Mouse (Mus musculus): ENCODE data around the gene Fut7. TPM values are rescaled to one million over a fixed set of nuclear protein-coding genes. Genes with fewer than 3 reads are reported as not detected.

The Fut7 gene
- total and polyA plus RNA-seq, 3 experiments, result 0.08 to 0.21 TPM; not detected in 1

DNA sequence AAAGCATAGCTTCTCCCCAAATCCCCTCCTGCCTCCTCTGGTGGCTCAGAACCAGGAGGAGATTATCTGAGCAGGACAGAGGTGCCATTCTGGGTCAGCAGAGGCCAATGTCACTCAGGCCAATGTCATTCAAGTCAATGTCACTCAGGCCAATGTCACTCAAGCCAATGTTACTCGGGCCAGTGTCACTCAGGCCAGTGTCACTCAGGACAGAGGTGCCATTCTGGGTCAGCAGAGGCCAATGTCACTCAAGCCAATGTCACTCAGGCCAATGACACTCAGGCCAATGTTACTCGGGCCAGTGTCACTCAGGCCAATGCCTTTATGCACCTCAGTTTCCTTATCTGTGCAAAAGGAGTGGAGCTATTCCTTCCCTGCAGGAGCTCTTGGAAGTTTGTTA, 49.5 kb downstream of the Fut7 start:
- no peak for DNase-seq (ENCODE audit: low read depth, low spot score)
- no peak overlapping the region for H3K4me3 ChIP-seq (ENCODE audit: control insufficient read depth in 1 of 2, insufficient read depth in 1 of 2, low read depth in 2 of 2, low read length in 2 of 2)
- no peak overlapping the region for H3K9ac ChIP-seq (ENCODE audit: control insufficient read depth, low read depth, low read length, poor library complexity, severe bottlenecking)
- no peaks in the 10 kb centered on the region for H3K4me1 ChIP-seq (ENCODE audit: control insufficient read depth in 1 of 2, insufficient read depth in 2 of 2, low read length in 2 of 2)
- no peak overlapping the region for H3K27ac ChIP-seq (ENCODE audit: control insufficient read depth, low read depth, low read length)
- TF ChIP-seq NRF1 (IDR thresholded peaks at IDR 0.05; ENCODE audit: insufficient read depth, low read depth, low read length, poor library complexity, severe bottlenecking), result no peak
- no peak for TF ChIP-seq USF1 (IDR thresholded peaks at IDR 0.05; ENCODE audit: low read depth, low read length)
- no peak for TF ChIP-seq POLR2A (IDR thresholded peaks at IDR 0.05; ENCODE audit: control insufficient read depth in 1 of 2, insufficient read depth in 1 of 2, low read depth in 1 of 2, low read length in 2 of 2, poor library complexity in 1 of 2)
- no peak for TF ChIP-seq ZMIZ1 (IDR thresholded peaks at IDR 0.05; ENCODE audit: low read depth, low read length)
- TF ChIP-seq TAL1 (IDR thresholded peaks at IDR 0.05; ENCODE audit: low read length), result no peak
- TF ChIP-seq NELFE (IDR thresholded peaks at IDR 0.05; ENCODE audit: low read depth, low read length), result no peak
- no peak for TF ChIP-seq KAT2A (conservative IDR thresholded peaks at IDR 0.05; ENCODE audit: low read depth, low read length)
- TF ChIP-seq ZKSCAN1 (IDR thresholded peaks at IDR 0.05; ENCODE audit: low read depth, low read length), result no peak
- no peak for TF ChIP-seq MAZ (IDR thresholded peaks at IDR 0.05; ENCODE audit: low read depth, low read length)
- TF ChIP-seq MXI1 (IDR thresholded peaks at IDR 0.05; ENCODE audit: low read depth, low read length), result no peak
- no peak for TF ChIP-seq HCFC1 (IDR thresholded peaks at IDR 0.05; ENCODE audit: low read depth, low read length)
- no peak for TF ChIP-seq EP300 (IDR thresholded peaks at IDR 0.05; ENCODE audit: low read depth in 1 of 2, low read length in 2 of 2)
- no peak for TF ChIP-seq MYB (IDR thresholded peaks at IDR 0.05; ENCODE audit: low read depth, low read length)
- TF ChIP-seq CHD2 (IDR thresholded peaks at IDR 0.05; ENCODE audit: low read length), result no peak
- no peak for TF ChIP-seq CTCF (IDR thresholded peaks at IDR 0.05 in 2 of 3, conservative IDR thresholded peaks at IDR 0.05 in 1 of 3; ENCODE audit: control insufficient read depth in 1 of 3, insufficient read depth in 1 of 3, low read depth in 2 of 3, low read length in 3 of 3, poor library complexity in 1 of 3, severe bottlenecking in 1 of 3)
- no peak for TF ChIP-seq ZNF384 (IDR thresholded peaks at IDR 0.05; ENCODE audit: low read depth, low read length)
- TF ChIP-seq SIN3A (IDR thresholded peaks at IDR 0.05; ENCODE audit: low read length), result no peak
- TF ChIP-seq GABPA (IDR thresholded peaks at IDR 0.05; ENCODE audit: low read depth, low read length), result no peak
- H3K9me3 ChIP-seq (replicated peaks; ENCODE audit: insufficient read depth, low read length), result no peaks in the 10 kb centered on the region
- peaks cover 0 to 1% of the 10 kb centered on the region in 2 experiments; a peak in 2 of 4 replicates for H3K27me3 ChIP-seq (ENCODE audit: control insufficient read depth in 1 of 2, insufficient read depth in 2 of 2, low read length in 2 of 2)
- H3K36me3 ChIP-seq (ENCODE audit: control insufficient read depth in 1 of 2, insufficient read depth in 2 of 2, low read length in 2 of 2), result no peaks in the 10 kb centered on the region
- H3K79me2 ChIP-seq (ENCODE audit: control insufficient read depth, insufficient read depth, low read length, poor library complexity), result no peaks in the 10 kb centered on the region

Other genes starting within 250 kb of the Fut7 start
Only the 30 nearest of the 42 such genes appear.
- not detected in 2 replicates for gene Rnf224, start 186.5 kb upstream of the Fut7 start, total RNA-seq (2012; rRNA removed)
- under 1 TPM in 1 of 2 experiments, not detected in 1; 0.10 TPM for gene Rnf224, start 186.5 kb upstream of the Fut7 start, polyA plus RNA-seq (2012; ENCODE audit: insufficient read depth in 1 of 2, insufficient read length in 2 of 2, low read depth in 1 of 2, low replicate concordance in 2 of 2, missing spikeins in 1 of 2)
- 6.0 and 7.4 TPM in 2 replicates for gene Rnf208, start 181.0 kb upstream of the Fut7 start, total RNA-seq (2012; rRNA removed)
- gene Rnf208, start 181.0 kb upstream of the Fut7 start, polyA plus RNA-seq (2012; ENCODE audit: insufficient read depth in 1 of 2, insufficient read length in 2 of 2, low read depth in 1 of 2, low replicate concordance in 2 of 2, missing spikeins in 1 of 2), result 10 to 100 TPM in 1 of 2 experiments, not detected in 1; 21.8 TPM
- gene Cysrt1, start 180.8 kb upstream of the Fut7 start, total RNA-seq (2012; rRNA removed), result 0.15 and 0.26 TPM in 2 replicates
- under 1 TPM in 1 of 2 experiments, not detected in 1; 0.19 TPM for gene Cysrt1, start 180.8 kb upstream of the Fut7 start, polyA plus RNA-seq (2012; ENCODE audit: insufficient read depth in 1 of 2, insufficient read length in 2 of 2, low read depth in 1 of 2, low replicate concordance in 2 of 2, missing spikeins in 1 of 2)
- 8.2 and 11.5 TPM in 2 replicates for gene AL732309.1, start 176.4 kb upstream of the Fut7 start, total RNA-seq (2012; rRNA removed)
- 1 to 10 TPM in 1 of 2 experiments, not detected in 1; 4.8 TPM for gene AL732309.1, start 176.4 kb upstream of the Fut7 start, polyA plus RNA-seq (2012; ENCODE audit: insufficient read depth in 1 of 2, insufficient read length in 2 of 2, low read depth in 1 of 2, low replicate concordance in 2 of 2, missing spikeins in 1 of 2)
- 8.1 and 8.4 TPM in 2 replicates for gene Tmem203, start 167.8 kb upstream of the Fut7 start, total RNA-seq (2012; rRNA removed)
- gene Tmem203, start 167.8 kb upstream of the Fut7 start, polyA plus RNA-seq (2012; ENCODE audit: insufficient read depth in 1 of 2, insufficient read length in 2 of 2, low read depth in 1 of 2, low replicate concordance in 2 of 2, missing spikeins in 1 of 2), result 10 to 100 TPM in 1 of 2 experiments, not detected in 1; 17.0 TPM
- 26.1 and 32.9 TPM in 2 replicates for gene Tprn, start 160.6 kb upstream of the Fut7 start, total RNA-seq (2012; rRNA removed)
- 10 to 100 TPM in 1 of 2 experiments, not detected in 1; 50.8 TPM for gene Tprn, start 160.6 kb upstream of the Fut7 start, polyA plus RNA-seq (2012; ENCODE audit: insufficient read depth in 1 of 2, insufficient read length in 2 of 2, low read depth in 1 of 2, low replicate concordance in 2 of 2, missing spikeins in 1 of 2)
- gene Ssna1, start 150.8 kb upstream of the Fut7 start, total RNA-seq (2012; rRNA removed), result 194 and 226 TPM in 2 replicates
- 100 to 1,000 TPM in 1 of 2 experiments, not detected in 1; 158 TPM for gene Ssna1, start 150.8 kb upstream of the Fut7 start, polyA plus RNA-seq (2012; ENCODE audit: insufficient read depth in 1 of 2, insufficient read length in 2 of 2, low read depth in 1 of 2, low replicate concordance in 2 of 2, missing spikeins in 1 of 2)
- gene Anapc2, start 150.8 kb upstream of the Fut7 start, total RNA-seq (2012; rRNA removed), result 9.8 and 10.3 TPM in 2 replicates
- gene Anapc2, start 150.8 kb upstream of the Fut7 start, polyA plus RNA-seq (2012; ENCODE audit: insufficient read depth in 1 of 2, insufficient read length in 2 of 2, low read depth in 1 of 2, low replicate concordance in 2 of 2, missing spikeins in 1 of 2), result 10 to 100 TPM in 1 of 2 experiments, not detected in 1; 67.0 TPM
- not detected in 2 replicates for gene Tmem210, start 135.1 kb upstream of the Fut7 start, total RNA-seq (2012; rRNA removed)
- not detected for gene Tmem210, start 135.1 kb upstream of the Fut7 start, polyA plus RNA-seq (2012; ENCODE audit: insufficient read depth in 1 of 2, insufficient read length in 2 of 2, low read depth in 1 of 2, low replicate concordance in 2 of 2, missing spikeins in 1 of 2)
- gene Lrrc26, start 133.4 kb upstream of the Fut7 start, total RNA-seq (2012; rRNA removed), result not detected in 2 replicates
- gene Lrrc26, start 133.4 kb upstream of the Fut7 start, polyA plus RNA-seq (2012; ENCODE audit: insufficient read depth in 1 of 2, insufficient read length in 2 of 2, low read depth in 1 of 2, low replicate concordance in 2 of 2, missing spikeins in 1 of 2), result not detected
- not detected in 2 replicates for gene Grin1, start 104.1 kb upstream of the Fut7 start, total RNA-seq (2012; rRNA removed)
- under 1 TPM in 1 of 2 experiments, not detected in 1; 0.07 TPM for gene Grin1, start 104.1 kb upstream of the Fut7 start, polyA plus RNA-seq (2012; ENCODE audit: insufficient read depth in 1 of 2, insufficient read length in 2 of 2, low read depth in 1 of 2, low replicate concordance in 2 of 2, missing spikeins in 1 of 2)
- 37.7 and 49.6 TPM in 2 replicates for gene Man1b1, start 90.9 kb upstream of the Fut7 start, total RNA-seq (2012; rRNA removed)
- 10 to 100 TPM in 1 of 2 experiments, not detected in 1; 50.1 TPM for gene Man1b1, start 90.9 kb upstream of the Fut7 start, polyA plus RNA-seq (2012; ENCODE audit: insufficient read depth in 1 of 2, insufficient read length in 2 of 2, low read depth in 1 of 2, low replicate concordance in 2 of 2, missing spikeins in 1 of 2)
- 24.0 and 25.9 TPM in 2 replicates for gene Dpp7, start 66.9 kb upstream of the Fut7 start, total RNA-seq (2012; rRNA removed)
- gene Dpp7, start 66.9 kb upstream of the Fut7 start, polyA plus RNA-seq (2012; ENCODE audit: insufficient read depth in 1 of 2, insufficient read length in 2 of 2, low read depth in 1 of 2, low replicate concordance in 2 of 2, missing spikeins in 1 of 2), result 10 to 100 TPM in 1 of 2 experiments, not detected in 1; 24.6 TPM
- 3.6 and 4.7 TPM in 2 replicates for gene Uap1l1, start 57.6 kb upstream of the Fut7 start, total RNA-seq (2012; rRNA removed)
- 10 to 100 TPM in 1 of 2 experiments, not detected in 1; 12.6 TPM for gene Uap1l1, start 57.6 kb upstream of the Fut7 start, polyA plus RNA-seq (2012; ENCODE audit: insufficient read depth in 1 of 2, insufficient read length in 2 of 2, low read depth in 1 of 2, low replicate concordance in 2 of 2, missing spikeins in 1 of 2)
- 39.7 and 51.9 TPM in 2 replicates for gene Sapcd2, start 50.9 kb upstream of the Fut7 start, total RNA-seq (2012; rRNA removed)
- 10 to 100 TPM in 1 of 2 experiments, not detected in 1; 58.2 TPM for gene Sapcd2, start 50.9 kb upstream of the Fut7 start, polyA plus RNA-seq (2012; ENCODE audit: insufficient read depth in 1 of 2, insufficient read length in 2 of 2, low read depth in 1 of 2, low replicate concordance in 2 of 2, missing spikeins in 1 of 2)
- gene Entpd2, start 27.4 kb upstream of the Fut7 start, total RNA-seq (2012; rRNA removed), result not detected in 2 replicates
- gene Entpd2, start 27.4 kb upstream of the Fut7 start, polyA plus RNA-seq (2012; ENCODE audit: insufficient read depth in 1 of 2, insufficient read length in 2 of 2, low read depth in 1 of 2, low replicate concordance in 2 of 2, missing spikeins in 1 of 2), result not detected
- not detected in 2 replicates for gene Npdc1, start 23.9 kb upstream of the Fut7 start, total RNA-seq (2012; rRNA removed)
- not detected for gene Npdc1, start 23.9 kb upstream of the Fut7 start, polyA plus RNA-seq (2012; ENCODE audit: insufficient read depth in 1 of 2, insufficient read length in 2 of 2, low read depth in 1 of 2, low replicate concordance in 2 of 2, missing spikeins in 1 of 2)
- 8.7 and 10.4 TPM in 2 replicates for gene Abca2, start 5.4 kb downstream of the Fut7 start, total RNA-seq (2012; rRNA removed)
- 10 to 100 TPM in 1 of 2 experiments, not detected in 1; 42.2 TPM for gene Abca2, start 5.4 kb downstream of the Fut7 start, polyA plus RNA-seq (2012; ENCODE audit: insufficient read depth in 1 of 2, insufficient read length in 2 of 2, low read depth in 1 of 2, low replicate concordance in 2 of 2, missing spikeins in 1 of 2)
- 0.23 and 0.27 TPM in 2 replicates for gene Clic3, start 33.6 kb downstream of the Fut7 start, total RNA-seq (2012; rRNA removed)
- under 1 TPM in 1 of 2 experiments, not detected in 1; 0.15 TPM for gene Clic3, start 33.6 kb downstream of the Fut7 start, polyA plus RNA-seq (2012; ENCODE audit: insufficient read depth in 1 of 2, insufficient read length in 2 of 2, low read depth in 1 of 2, low replicate concordance in 2 of 2, missing spikeins in 1 of 2)
- 13.2 and 18.5 TPM in 2 replicates for gene Paxx, start 37.8 kb downstream of the Fut7 start, total RNA-seq (2012; rRNA removed)
- 10 to 100 TPM in 1 of 2 experiments, not detected in 1; 22.1 TPM for gene Paxx, start 37.8 kb downstream of the Fut7 start, polyA plus RNA-seq (2012; ENCODE audit: insufficient read depth in 1 of 2, insufficient read length in 2 of 2, low read depth in 1 of 2, low replicate concordance in 2 of 2, missing spikeins in 1 of 2)
- gene Ptgds, start 46.8 kb downstream of the Fut7 start, total RNA-seq (2012; rRNA removed), result not detected in 2 replicates
- not detected for gene Ptgds, start 46.8 kb downstream of the Fut7 start, polyA plus RNA-seq (2012; ENCODE audit: insufficient read depth in 1 of 2, insufficient read length in 2 of 2, low read depth in 1 of 2, low replicate concordance in 2 of 2, missing spikeins in 1 of 2)
- not detected in 2 replicates for gene Lcn12, start 70.6 kb downstream of the Fut7 start, total RNA-seq (2012; rRNA removed)
- not detected for gene Lcn12, start 70.6 kb downstream of the Fut7 start, polyA plus RNA-seq (2012; ENCODE audit: insufficient read depth in 1 of 2, insufficient read length in 2 of 2, low read depth in 1 of 2, low replicate concordance in 2 of 2, missing spikeins in 1 of 2)
- gene Fbxw5, start 77.5 kb downstream of the Fut7 start, total RNA-seq (2012; rRNA removed), result 27.5 and 29.2 TPM in 2 replicates
- gene Fbxw5, start 77.5 kb downstream of the Fut7 start, polyA plus RNA-seq (2012; ENCODE audit: insufficient read depth in 1 of 2, insufficient read length in 2 of 2, low read depth in 1 of 2, low replicate concordance in 2 of 2, missing spikeins in 1 of 2), result 10 to 100 TPM in 1 of 2 experiments, not detected in 1; 65.6 TPM
- 1.5 and 2.3 TPM in 2 replicates for gene C8g, start 78.5 kb downstream of the Fut7 start, total RNA-seq (2012; rRNA removed)
- gene C8g, start 78.5 kb downstream of the Fut7 start, polyA plus RNA-seq (2012; ENCODE audit: insufficient read depth in 1 of 2, insufficient read length in 2 of 2, low read depth in 1 of 2, low replicate concordance in 2 of 2, missing spikeins in 1 of 2), result 1 to 10 TPM in 1 of 2 experiments, not detected in 1; 5.1 TPM
- gene Traf2, start 123.7 kb downstream of the Fut7 start, total RNA-seq (2012; rRNA removed), result 19.9 and 21.0 TPM in 2 replicates
- 10 to 100 TPM in 1 of 2 experiments, not detected in 1; 28.3 TPM for gene Traf2, start 123.7 kb downstream of the Fut7 start, polyA plus RNA-seq (2012; ENCODE audit: insufficient read depth in 1 of 2, insufficient read length in 2 of 2, low read depth in 1 of 2, low replicate concordance in 2 of 2, missing spikeins in 1 of 2)
- 135 and 142 TPM in 2 replicates for gene Edf1, start 134.6 kb downstream of the Fut7 start, total RNA-seq (2012; rRNA removed)
- 100 to 1,000 TPM in 1 of 2 experiments, not detected in 1; 318 TPM for gene Edf1, start 134.6 kb downstream of the Fut7 start, polyA plus RNA-seq (2012; ENCODE audit: insufficient read depth in 1 of 2, insufficient read length in 2 of 2, low read depth in 1 of 2, low replicate concordance in 2 of 2, missing spikeins in 1 of 2)
- 17.6 and 24.0 TPM in 2 replicates for gene Mamdc4, start 151.6 kb downstream of the Fut7 start, total RNA-seq (2012; rRNA removed)
- gene Mamdc4, start 151.6 kb downstream of the Fut7 start, polyA plus RNA-seq (2012; ENCODE audit: insufficient read depth in 1 of 2, insufficient read length in 2 of 2, low read depth in 1 of 2, low replicate concordance in 2 of 2, missing spikeins in 1 of 2), result 10 to 100 TPM in 1 of 2 experiments, not detected in 1; 21.6 TPM
- gene Phpt1, start 152.0 kb downstream of the Fut7 start, total RNA-seq (2012; rRNA removed), result 34.7 and 47.0 TPM in 2 replicates
- gene Phpt1, start 152.0 kb downstream of the Fut7 start, polyA plus RNA-seq (2012; ENCODE audit: insufficient read depth in 1 of 2, insufficient read length in 2 of 2, low read depth in 1 of 2, low replicate concordance in 2 of 2, missing spikeins in 1 of 2), result 10 to 100 TPM in 1 of 2 experiments, not detected in 1; 73.7 TPM
- gene Ajm1, start 158.5 kb downstream of the Fut7 start, total RNA-seq (2012; rRNA removed), result 0.04 and 0.07 TPM in 2 replicates
- gene Ajm1, start 158.5 kb downstream of the Fut7 start, polyA plus RNA-seq (2012; ENCODE audit: insufficient read depth in 1 of 2, insufficient read length in 2 of 2, low read depth in 1 of 2, low replicate concordance in 2 of 2, missing spikeins in 1 of 2), result under 1 TPM in 1 of 2 experiments, not detected in 1; 0.32 TPM
- 66.1 and 76.9 TPM in 2 replicates for gene Rabl6, start 185.3 kb downstream of the Fut7 start, total RNA-seq (2012; rRNA removed)
- gene Rabl6, start 185.3 kb downstream of the Fut7 start, polyA plus RNA-seq (2012; ENCODE audit: insufficient read depth in 1 of 2, insufficient read length in 2 of 2, low read depth in 1 of 2, low replicate concordance in 2 of 2, missing spikeins in 1 of 2), result 100 to 1,000 TPM in 1 of 2 experiments, 10 to 100 TPM in 1; 84.7 to 104 TPM